Comparison of ENCODE assay signal across 13 mouse cellular contexts in the genomic region with DNA sequence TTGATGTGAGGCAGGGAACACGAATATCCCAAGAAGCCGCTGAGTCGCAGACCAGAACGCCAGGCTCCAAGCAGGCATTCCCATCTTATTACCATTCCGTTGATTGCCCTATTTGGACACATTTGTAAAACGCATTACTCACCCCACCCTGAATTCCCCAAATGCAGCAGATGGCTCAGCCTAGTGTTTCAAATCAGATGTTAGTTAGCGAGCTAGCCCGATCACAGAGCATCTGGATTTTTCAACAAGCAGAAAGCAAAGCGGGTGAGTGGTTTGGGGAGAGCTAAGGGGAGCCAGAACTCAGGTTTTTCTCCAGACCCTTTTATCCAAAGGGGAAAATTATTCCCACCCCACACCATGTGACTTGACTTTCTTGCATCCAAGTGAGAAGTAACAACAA.
DNase-seq lines count a peak whose midpoint lies in the region; ATAC-seq and TF ChIP-seq lines count a peak whose summit lies in the region.
"Had no signal": no experiment of that assay in that cellular context is flagged by ENCODE, and none has a peak within 500 bp of the region (broad histone marks: within the 10 kb centered on the region; RNA-seq: fewer than 3 reads in every experiment).

No protein-coding gene starts in this region.

- H3K27ac ChIP-seq in cerebellum, adult 2 months (ENCODE audit: insufficient read depth, low read length): no peak overlapping the region
- no peak overlapping the region for H3K27ac ChIP-seq in embryonic facial prominence, embryonic 15.5 days (replicated peaks)
- H3K27ac ChIP-seq in limb, embryonic 13.5 days: no peak overlapping the region
- H3K27ac ChIP-seq: heart, embryonic 10.5 days; neural tube, embryonic 12.5 days had no signal

- peak; percentile 27 to 34 for DNase-seq in cerebellum, postnatal 14 days
- no peak for DNase-seq in cerebellum, adult 2 months
- DNase-seq in layer of hippocampus, adult 11-12 months (ENCODE audit: low spot score): peak; percentile 52
- no peak for DNase-seq in layer of hippocampus, adult 9-10 months (ENCODE audit: low spot score)
- no peak for DNase-seq in lung, postnatal 36 days
- no peak for DNase-seq in kidney, postnatal 10 days
- DNase-seq: adrenal gland, adult 2 months had no signal

- TF ChIP-seq POLR2A in cerebellum, adult 2 months (IDR thresholded peaks at IDR 0.05; ENCODE audit: borderline replicate concordance, insufficient read depth, low read length): no peak

- no peak overlapping the region for H3K9ac ChIP-seq in embryonic facial prominence, embryonic 15.5 days
- H3K9ac ChIP-seq in limb, embryonic 13.5 days: no peak overlapping the region
- H3K9ac ChIP-seq: neural tube, embryonic 12.5 days had no signal

- H3K4me2 ChIP-seq in embryonic facial prominence, embryonic 15.5 days (replicated peaks): peak overlapping the region; percentile 13; the same call in 1 of the 2 replicates
- H3K4me2 ChIP-seq in limb, embryonic 13.5 days (replicated peaks): peak overlapping the region; percentile 23
- H3K4me2 ChIP-seq: neural tube, embryonic 12.5 days had no signal

- no peak overlapping the region for H3K4me3 ChIP-seq in cerebellum, adult 2 months (replicated peaks; ENCODE audit: insufficient read depth, low read depth, low read length)
- no peak overlapping the region for H3K4me3 ChIP-seq in embryonic facial prominence, embryonic 15.5 days (replicated peaks)
- H3K4me3 ChIP-seq in limb, embryonic 13.5 days: no peak overlapping the region
- H3K4me3 ChIP-seq: heart, embryonic 10.5 days; megakaryocyte, embryonic 14.5 days; neural tube, embryonic 12.5 days had no signal

- TF ChIP-seq CTCF in cerebellum, adult 2 months (IDR thresholded peaks at IDR 0.05; ENCODE audit: borderline replicate concordance, insufficient read depth, low read depth, low read length): no peak

- H3K9me3 ChIP-seq in embryonic facial prominence, embryonic 15.5 days (replicated peaks): no peaks in the 10 kb centered on the region
- H3K9me3 ChIP-seq in limb, embryonic 13.5 days: no peaks in the 10 kb centered on the region
- H3K9me3 ChIP-seq: heart, embryonic 10.5 days; neural tube, embryonic 12.5 days had no signal

- H3K4me1 ChIP-seq in cerebellum, adult 2 months (ENCODE audit: control insufficient read depth, insufficient read depth, low read length): no peaks in the 10 kb centered on the region; the same call in 1 of the 2 replicates
- H3K4me1 ChIP-seq in embryonic facial prominence, embryonic 15.5 days: 0 out of 2 replicates have a peak, but pooled peaks cover 6% of the 10 kb centered on the region
- no peaks in the 10 kb centered on the region for H3K4me1 ChIP-seq in limb, embryonic 13.5 days
- H3K4me1 ChIP-seq: heart, embryonic 10.5 days; megakaryocyte, embryonic 14.5 days; neural tube, embryonic 12.5 days had no signal

- ATAC-seq in embryonic facial prominence, embryonic 15.5 days (ENCODE audit: insufficient number of reproducible peaks, low FRiP score, low TSS enrichment, low read depth): peak; percentile 47; the same call in 1 of the 2 replicates
- peak; percentile 83 for ATAC-seq in limb, embryonic 13.5 days (ENCODE audit: low FRiP score, low read depth)
- ATAC-seq: inflammation-experienced regulatory T-cells, adult 6 months had no signal

- H3K27me3 ChIP-seq in cerebellum, adult 2 months (ENCODE audit: control insufficient read depth, insufficient read depth, low read length): no peaks in the 10 kb centered on the region
- H3K27me3 ChIP-seq in embryonic facial prominence, embryonic 15.5 days: no peaks in the 10 kb centered on the region
- no peaks in the 10 kb centered on the region for H3K27me3 ChIP-seq in limb, embryonic 13.5 days
- H3K27me3 ChIP-seq: megakaryocyte, embryonic 14.5 days; neural tube, embryonic 12.5 days had no signal

- H3K36me3 ChIP-seq in embryonic facial prominence, embryonic 15.5 days: no peaks in the 10 kb centered on the region
- H3K36me3 ChIP-seq in limb, embryonic 13.5 days: no peaks in the 10 kb centered on the region
- H3K36me3 ChIP-seq: heart, embryonic 10.5 days; neural tube, embryonic 12.5 days had no signal

- 86% methylated on average over 9 of the region's 9 CpGs for WGBS in cerebellum, adult 2 months
- WGBS in embryonic facial prominence, embryonic 15.5 days: 43% methylated on average over 9 of the region's 9 CpGs
- 43% methylated on average over 9 of the region's 9 CpGs for WGBS in limb, embryonic 13.5 days

Comparison
In these comparisons a context has a peak if more than half of its experiments do, and no peak if none do; other contexts are left out.
1. DNase-seq: peak in cerebellum, postnatal 14 days (2 of 2) and layer of hippocampus, adult 11-12 months (single experiment); none in cerebellum, adult 2 months (0 of 2), layer of hippocampus, adult 9-10 months (single experiment), lung, postnatal 36 days (single experiment) and kidney, postnatal 10 days (single experiment).